Mouse (Mus musculus) myocyte (in vitro differentiated cells): ENCODE results near the gene Efemp1.

Experiments
- E2F4 ChIP-seq: IDR thresholded peaks from one replicate; pipeline ENCODE4 v1.6.1; 2011; ENCODE audit warnings: mild to moderate bottlenecking, control low read depth, moderate library complexity; ENCODE audit not compliant: insufficient read depth
- MAX ChIP-seq: IDR thresholded peaks from one replicate; pipeline ENCODE4 v1.6.1; 2011; ENCODE audit warnings: low read depth, mild to moderate bottlenecking, control low read depth
- MYOD1 ChIP-seq, 3 experiments: IDR thresholded peaks; one replicate each; pipeline ENCODE4 v1.6.1; 2011; ENCODE audit warnings: control low read depth in 2 of 3, low read depth in 2 of 3, mild to moderate bottlenecking in 2 of 3, moderate library complexity in 1 of 3; ENCODE audit not compliant: insufficient read length in 2 of 3, control insufficient read depth in 1 of 3
- POLR2A ChIP-seq: IDR thresholded peaks from one replicate; pipeline ENCODE4 v1.6.1; 2011; ENCODE audit warnings: low read depth, mild to moderate bottlenecking, control low read depth, moderate library complexity; ENCODE audit not compliant: insufficient read length
- REST ChIP-seq: IDR thresholded peaks from one replicate; pipeline ENCODE4 v1.6.1; 2011; ENCODE audit warnings: mild to moderate bottlenecking, control low read depth, moderate library complexity; ENCODE audit not compliant: insufficient read depth, insufficient read length
- SRF ChIP-seq: IDR thresholded peaks from one replicate; pipeline ENCODE4 v1.6.1; 2011; ENCODE audit warnings: low read depth; ENCODE audit not compliant: control insufficient read depth, insufficient read length
- TCF12 ChIP-seq: IDR thresholded peaks from one replicate; pipeline ENCODE4 v1.6.1; 2011; ENCODE audit warnings: mild to moderate bottlenecking, control low read depth; ENCODE audit not compliant: poor library complexity, insufficient read depth, severe bottlenecking
- TCF3 ChIP-seq: IDR thresholded peaks from one replicate; pipeline ENCODE4 v1.6.1; 2011; ENCODE audit warnings: low read depth, control low read depth; ENCODE audit not compliant: insufficient read length
- USF1 ChIP-seq: IDR thresholded peaks from one replicate; pipeline ENCODE4 v1.6.1; 2011; ENCODE audit warnings: low read depth, mild to moderate bottlenecking, control low read depth, moderate library complexity

- TF ChIP-seq POLR2A, result no peak
- TF ChIP-seq REST, result no peak
- TF ChIP-seq TCF3, result no peak
- TF ChIP-seq E2F4, result no peak
- TF ChIP-seq USF1, result no peak
- TF ChIP-seq MAX, result no peak
- no peak for TF ChIP-seq MYOD1 (IDR thresholded peaks at IDR 0.05; ENCODE audit: control insufficient read depth in 1 of 3, insufficient read length in 2 of 3, low read depth in 2 of 3)
- no peak for TF ChIP-seq SRF
- TF ChIP-seq TCF12, result no peak
Observed at GRCm38 (mm10) chr11:28934449-28934848, 81.4 kb downstream of the Efemp1 start.
